Mouse (Mus musculus): ENCODE data around the gene Alyref.

DNA sequence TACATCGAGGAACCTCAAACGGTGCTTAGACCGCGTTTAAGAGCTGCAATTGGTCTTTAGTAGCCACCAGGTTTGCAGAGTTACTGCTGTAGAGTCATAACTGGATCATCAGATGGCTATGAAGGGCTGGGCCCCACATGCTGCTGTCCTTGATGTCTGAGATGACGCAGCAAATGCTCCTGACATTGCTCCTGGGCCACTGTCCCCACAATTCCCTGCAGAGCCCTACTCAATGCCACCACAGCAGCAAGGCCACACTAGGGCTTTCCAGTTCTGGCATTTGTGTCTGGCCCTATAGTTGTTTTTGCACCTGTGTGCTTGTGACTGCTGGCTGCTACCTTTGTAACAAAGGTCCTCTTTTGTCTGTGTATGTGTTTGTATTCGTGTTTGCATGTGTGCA is 24.6 kb upstream of the Alyref start:
- no peak for TF ChIP-seq CTCF (IDR thresholded peaks at IDR 0.05; ENCODE audit: insufficient read depth, low read depth, low read length)
- no peak for TF ChIP-seq POLR2A (IDR thresholded peaks at IDR 0.05; ENCODE audit: insufficient read depth, low read depth, low read length)

All from olfactory bulb, adult 2 months (tissue).